Mouse (Mus musculus) bone marrow, adult 2 months (tissue): ENCODE measurements around the gene Pomgnt1. TPM values are rescaled to one million over a fixed set of nuclear protein-coding genes. Genes with fewer than 3 reads are reported as not detected.

ENCODE experiments used
- H3K27ac ChIP-seq: fragments of 200-500 bp; 2 replicates; pipeline ENCODE4 v1.5.1; 2012; ENCODE audit warnings: low read depth, mild to moderate bottlenecking, control low read depth, inconsistent platforms, low read length; ENCODE audit not compliant: control insufficient read depth, poor library complexity, insufficient read depth
- H3K4me1 ChIP-seq: fragments of 200-500 bp; 2 replicates; pipeline ENCODE4 v1.6.1; 2011; ENCODE audit warnings: low read length; ENCODE audit not compliant: control insufficient read depth, insufficient read depth
- H3K4me3 ChIP-seq: fragments of 200-500 bp; replicated peaks from 2 replicates; pipeline ENCODE3; 2011; ENCODE audit warnings: mild to moderate bottlenecking, low read depth, low read length, control low read depth; ENCODE audit not compliant: control insufficient read depth
- CTCF ChIP-seq: fragments of 200-500 bp; IDR thresholded peaks from 2 replicates; pipeline ENCODE4 v1.5.1; 2011; ENCODE audit warnings: low read length, control low read depth; ENCODE audit not compliant: control insufficient read depth, insufficient read depth
- POLR2A ChIP-seq: fragments of 200-500 bp; IDR thresholded peaks from 2 replicates; pipeline ENCODE4 v1.6.1; 2011; ENCODE audit warnings: low read depth, mild to moderate bottlenecking, control low read depth, low read length, borderline replicate concordance; ENCODE audit not compliant: control insufficient read depth
- WGBS: fragments of 180-500 bp; shearing (Covaris S2); methylation state at CpG from one replicate; pipeline ENCODE4 v1.1.7; 2018; 5-methylcytosine and 5-hydroxymethylcytosine counted together
- polyA plus RNA-seq: library from polyadenylated mRNA; stranded (reverse); fragments of >200 nt; gene quantifications from 2 replicates; pipeline ENCODE4 v1.2.4, GENCODE M21; 2011; ENCODE audit warnings: low replicate concordance; ENCODE audit not compliant: missing spikeins, insufficient read depth, insufficient read length

The Pomgnt1 gene
- 6.8 and 14.5 TPM in 2 replicates for polyA plus RNA-seq

DNA sequence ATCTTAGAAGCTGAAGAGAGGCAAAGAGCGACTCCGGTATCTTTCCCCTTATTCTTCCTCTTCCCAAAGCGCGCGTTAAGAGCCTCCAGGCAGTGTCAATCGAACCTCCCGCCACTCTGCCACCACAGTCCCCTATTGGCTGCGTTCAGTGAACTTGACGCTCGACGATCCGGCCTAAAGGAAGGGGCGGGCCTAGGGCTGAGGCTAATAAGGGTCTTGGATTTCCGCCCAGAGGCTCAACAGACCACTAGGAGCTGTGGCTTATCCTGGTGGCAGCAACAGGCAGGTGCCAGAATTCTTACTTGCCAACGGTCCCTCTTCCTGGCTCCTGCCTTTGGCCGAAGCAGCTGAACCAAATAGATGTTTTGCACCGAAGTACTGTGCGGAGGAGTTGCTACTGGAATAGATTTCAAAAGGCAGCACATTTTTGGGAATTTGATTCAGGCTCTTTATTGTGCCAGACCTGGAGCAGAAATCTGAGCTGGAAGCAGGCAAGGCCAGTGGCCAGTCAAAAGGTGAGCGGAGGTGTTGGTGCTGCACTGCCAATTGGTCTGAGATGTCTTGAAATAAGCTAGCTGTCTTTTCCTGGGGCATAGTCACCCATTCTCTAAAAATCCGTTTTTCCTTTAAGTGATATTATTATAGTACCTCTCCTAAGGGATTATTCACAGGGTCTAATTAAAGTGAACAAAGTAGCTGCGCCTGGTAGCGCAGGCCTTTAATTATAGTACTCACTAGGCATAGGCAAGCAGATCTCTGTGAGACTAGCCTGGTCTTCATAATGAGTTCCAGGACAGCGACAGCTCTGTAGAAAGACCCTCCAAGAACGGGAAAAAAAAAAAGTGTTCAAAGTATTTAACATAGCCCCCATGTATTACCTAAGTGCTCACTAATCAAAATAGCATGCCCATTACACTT, at the start of gene Pomgnt1, which contains the start of gene Rad54l:
TSS of gene Pomgnt1 (plus strand) at position 239 of the 918 bp plus-strand sequence.
TSS of gene Rad54l (minus strand) at position 89 of the 918 bp plus-strand sequence.
- 3% methylated on average over 24 of the region's 24 CpGs for WGBS
- no peaks in the 10 kb centered on the region; the same call in none of the 2 replicates for H3K4me1 ChIP-seq
- TF ChIP-seq POLR2A = peak; percentile 38; the same call in 1 of the 2 replicates
- TF ChIP-seq CTCF = 0 out of 2 replicates have a peak, but pooled peaks have one; percentile 11
- H3K4me3 ChIP-seq = peak within 1 kb of the TSS; percentile 74
- H3K27ac ChIP-seq = peak within 1 kb of the TSS; percentile 8; the same call in 1 of the 2 replicates

DNA sequence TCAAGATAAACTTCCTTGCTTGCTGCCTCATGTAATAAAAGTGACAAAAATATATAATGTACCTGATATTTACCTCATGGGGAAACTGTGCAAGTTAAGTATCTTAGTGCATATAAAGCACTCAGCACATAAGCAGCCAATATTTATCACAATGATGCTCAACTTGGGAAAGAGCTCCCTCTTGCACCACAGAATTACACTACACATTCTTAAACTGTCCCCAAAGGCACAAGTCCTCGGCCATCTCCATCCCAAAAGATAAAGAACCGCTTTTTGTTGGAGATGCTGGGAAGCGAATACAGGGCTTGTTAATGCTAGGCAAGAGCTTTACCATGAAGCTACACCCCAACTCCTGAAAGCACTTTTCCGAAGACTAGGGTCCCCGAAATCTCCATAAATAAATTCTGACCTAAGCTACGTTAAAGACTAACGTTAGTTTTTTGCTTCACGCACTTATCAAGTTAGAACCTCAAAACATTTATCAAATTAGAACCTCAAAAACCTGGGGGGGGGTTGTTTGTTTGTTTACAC, 49.4 kb upstream of the Pomgnt1 start:
- TF ChIP-seq CTCF (no peak), POLR2A (no peak)
- Histone ChIP-seq H3K27ac (no peak overlapping the region; the same call in 1 of the 2 replicates), H3K4me1 (no peaks in the 10 kb centered on the region; the same call in 1 of the 2 replicates), H3K4me3 (peak overlapping the region; percentile 83)
- WGBS = under 1% methylated on average over 8 of the region's 8 CpGs

DNA sequence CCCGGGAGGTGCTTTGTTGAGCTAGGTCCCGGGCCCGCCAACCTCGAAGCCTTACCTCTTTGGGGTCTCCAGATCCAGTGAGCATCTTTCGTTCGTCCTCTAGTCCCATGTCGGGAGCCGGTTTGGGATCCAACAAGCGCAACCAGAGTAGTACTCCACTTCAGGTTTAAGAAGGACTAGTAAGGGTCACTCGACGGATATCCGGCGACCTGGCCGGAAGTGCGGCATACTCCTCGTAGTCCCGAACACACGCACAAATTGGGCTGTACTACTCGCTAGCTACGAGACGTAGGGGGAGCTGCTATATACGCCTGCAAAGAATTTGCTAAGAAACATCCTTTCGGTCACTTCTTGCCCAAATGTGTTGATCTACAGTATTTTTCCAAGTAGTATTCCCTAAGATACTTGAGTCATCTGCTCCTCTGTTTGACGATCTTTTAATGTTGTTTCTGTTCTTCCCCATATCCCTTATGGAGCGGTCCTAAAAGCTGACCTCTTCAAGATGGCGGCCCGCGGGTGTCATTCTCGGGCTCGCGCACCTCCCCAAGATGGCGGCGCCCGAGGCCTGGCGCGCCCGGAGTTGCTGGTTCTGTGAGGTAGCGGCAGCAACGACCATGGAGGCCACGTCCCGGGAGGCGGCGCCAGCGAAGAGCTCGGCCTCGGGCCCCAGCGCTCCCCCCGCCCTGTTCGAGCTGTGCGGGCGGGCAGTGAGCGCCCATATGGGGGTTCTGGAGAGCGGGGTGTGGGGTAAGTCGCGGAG, 48.6 kb upstream of the Pomgnt1 start, which contains the start of the genes Uqcrh and Lrrc41:
TSS of gene Uqcrh (minus strand) at position 211 of the 760 bp plus-strand sequence.
TSS of gene Lrrc41 (plus strand) at position 409 of the 760 bp plus-strand sequence.
- Histone ChIP-seq H3K27ac (peak within 1 kb of the TSS; percentile 83), H3K4me1 (no peaks in the 10 kb centered on the region; the same call in 1 of the 2 replicates), H3K4me3 (peak within 1 kb of the TSS; percentile 85)
- peak; percentile 97 for TF ChIP-seq POLR2A
- 0 out of 2 replicates have a peak, but pooled peaks have one; percentile 7 for TF ChIP-seq CTCF
- WGBS = under 1% methylated on average over 55 of the region's 55 CpGs

- Histone ChIP-seq H3K4me3 (peak overlapping the region; percentile 85), H3K4me1 (no peaks in the 10 kb centered on the region; the same call in 1 of the 2 replicates), H3K27ac (peak overlapping the region; percentile 83)
- WGBS = under 1% methylated on average over 76 of the region's 77 CpGs
- TF ChIP-seq POLR2A (no peak; the same call in 1 of the 2 replicates), CTCF (no peak)
These were observed 47.8 kb upstream of the Pomgnt1 start for GRCm38 (mm10) chr4:116075631-116076368.

DNA sequence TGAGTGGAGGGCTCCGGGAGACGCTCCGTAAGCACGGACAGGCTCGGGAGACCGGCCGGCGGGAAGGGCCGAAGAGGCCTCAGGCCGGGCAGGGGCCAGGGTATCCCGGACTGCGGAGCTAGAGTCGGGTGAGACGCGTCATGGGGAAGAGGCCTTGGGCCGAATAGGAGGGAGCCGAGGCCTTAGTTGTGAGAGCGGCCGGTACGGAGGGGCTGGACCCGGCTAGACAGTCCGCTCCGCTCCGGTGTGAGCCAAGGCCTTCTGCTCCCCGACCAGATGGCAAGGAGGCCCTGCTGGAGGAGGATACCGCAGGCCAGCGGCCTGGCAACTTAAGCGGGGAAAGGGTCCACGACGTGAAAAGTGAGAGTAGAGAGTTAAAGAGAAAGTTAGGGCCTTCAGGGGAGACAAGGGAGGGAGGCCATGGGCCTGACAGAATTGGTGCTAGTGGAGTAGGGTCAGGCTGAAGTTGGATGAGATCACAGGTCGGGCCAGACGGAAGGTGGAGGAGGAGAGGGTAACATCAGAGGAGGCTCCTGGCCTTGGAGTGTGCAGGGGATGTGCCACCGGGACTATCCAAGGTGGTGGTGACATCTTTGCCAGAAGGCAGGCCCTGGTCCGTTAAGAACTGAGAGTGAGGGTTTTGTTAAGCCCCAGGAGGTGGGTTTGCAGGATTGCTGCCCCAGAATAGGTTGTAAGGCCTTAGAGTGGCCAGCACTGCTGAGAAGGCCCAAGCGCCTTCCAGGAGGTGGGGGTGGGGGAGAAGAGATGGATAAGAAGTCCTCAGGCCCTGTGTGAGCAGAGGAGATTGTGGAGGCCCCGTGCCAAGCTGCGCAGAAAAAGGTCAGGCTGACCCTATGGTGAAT, 47.0 kb upstream of the Pomgnt1 start:
- 4% methylated on average over 37 of the region's 37 CpGs for WGBS

DNA sequence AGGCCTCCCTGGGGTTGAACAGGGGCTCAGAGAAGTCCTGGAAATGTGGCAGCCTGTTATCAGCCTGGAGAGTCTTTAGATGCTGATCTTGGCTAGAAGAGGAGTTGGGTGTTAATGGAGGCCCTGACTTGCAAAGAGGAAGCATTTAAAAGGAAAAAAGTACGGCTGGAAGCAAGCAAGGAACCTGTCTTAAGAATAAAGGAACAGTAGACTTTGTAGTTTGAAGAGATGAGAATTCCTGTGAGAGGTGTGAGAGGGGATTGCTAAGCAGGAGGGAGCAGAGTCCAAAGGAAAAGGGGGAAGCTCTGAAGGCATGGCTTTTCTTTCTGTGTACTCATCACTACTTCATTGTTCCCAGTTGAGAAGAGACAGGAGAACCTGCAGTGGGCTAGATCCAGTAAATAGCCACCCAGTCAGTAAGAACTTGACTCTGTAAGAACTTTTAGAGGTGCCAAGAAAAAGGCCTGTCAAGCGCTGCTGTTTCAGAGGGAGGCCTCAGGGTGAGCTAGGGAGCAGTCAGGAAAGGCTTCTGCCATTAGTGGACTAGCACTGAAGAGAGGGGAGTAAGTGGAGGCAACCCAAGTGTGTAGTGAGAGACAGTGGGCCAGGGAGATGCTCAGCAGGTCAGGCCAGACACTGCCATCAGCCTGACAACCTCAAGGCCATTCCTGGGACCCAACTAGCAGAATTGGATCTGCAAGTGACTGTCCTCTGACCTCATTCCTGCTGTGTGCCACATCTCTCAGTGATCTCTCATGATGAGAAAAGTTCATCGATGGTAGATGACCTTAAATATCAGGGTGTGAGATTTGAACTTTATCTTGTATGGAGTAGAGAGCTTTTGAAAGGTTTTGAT, 46.2 kb upstream of the Pomgnt1 start:
- Histone ChIP-seq H3K27ac (no peak overlapping the region), H3K4me1 (no peaks in the 10 kb centered on the region; the same call in 1 of the 2 replicates), H3K4me3 (no peak overlapping the region)
- 50% methylated on average over 3 of the region's 3 CpGs for WGBS
- no peak for TF ChIP-seq CTCF
- TF ChIP-seq POLR2A = no peak

More for the DNA sequence above, 47.0 kb upstream of the Pomgnt1 start:
- TF ChIP-seq POLR2A (no peak), CTCF (no peak)
- Histone ChIP-seq H3K4me1 (no peaks in the 10 kb centered on the region; the same call in 1 of the 2 replicates), H3K4me3 (peak overlapping the region; percentile 85), H3K27ac (peak overlapping the region; percentile 83)
